In the genomic region with DNA sequence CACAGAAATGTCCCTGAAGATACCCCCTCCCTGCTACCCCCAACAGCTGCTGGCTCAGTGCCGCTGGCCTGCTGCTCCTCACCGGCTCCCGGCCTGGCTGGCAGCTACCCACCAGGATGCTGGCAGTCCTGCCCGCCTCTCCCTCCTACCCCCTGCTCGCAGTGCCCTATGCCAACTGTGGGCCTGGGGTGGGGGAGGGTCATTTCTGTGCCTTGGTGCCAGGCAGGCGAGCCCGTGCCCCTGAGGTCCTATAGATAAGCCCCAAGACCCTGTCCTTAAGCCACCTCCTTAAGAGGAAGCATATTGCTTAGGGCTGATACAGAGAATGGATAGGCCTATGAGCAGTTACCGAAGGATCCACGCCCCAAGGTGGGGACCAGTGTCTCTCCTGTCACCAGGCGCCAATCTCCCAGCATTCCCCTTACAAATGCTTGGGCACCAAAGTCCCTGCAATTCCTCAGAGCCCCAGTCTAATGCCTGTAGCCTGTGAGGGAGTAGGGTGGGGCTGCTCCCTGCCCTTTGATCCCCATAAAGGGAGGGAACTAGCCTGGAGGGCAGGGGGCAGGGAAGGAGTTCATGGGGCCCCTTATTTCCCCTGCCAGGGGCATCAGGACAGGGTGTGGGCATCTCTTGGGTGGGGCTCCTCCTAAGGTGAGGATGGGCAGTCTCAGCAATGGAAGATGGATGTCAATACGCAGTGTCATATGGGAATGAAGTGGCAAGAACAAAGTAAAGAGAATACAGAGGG, we compare ENCODE assay signal across 9 mouse cellular contexts. TPM values are rescaled to one million over a fixed set of nuclear protein-coding genes. Genes with fewer than 3 reads are reported as not detected.
DNase-seq lines count a peak whose midpoint lies in the region; ATAC-seq lines count a peak whose summit lies in the region.
"Had no signal": no experiment of that assay in that cellular context is flagged by ENCODE, and none has a peak within 500 bp of the region (broad histone marks: within the 10 kb centered on the region; RNA-seq: fewer than 3 reads in every experiment).

No protein-coding gene starts in this region.

- H3K4me2 ChIP-seq in forebrain, embryonic 14.5 days (ENCODE audit: low read length), result no peak overlapping the region
- peak overlapping the region; percentile 62 for H3K4me2 ChIP-seq in intestine, embryonic 15.5 days (replicated peaks)
- H3K4me2 ChIP-seq: midbrain, embryonic 12.5 days had no signal

- H3K27me3 ChIP-seq in forebrain, embryonic 14.5 days (replicated peaks; ENCODE audit: control insufficient read depth, insufficient read depth, low read length), result peaks cover 8% of the 10 kb centered on the region; the same call in 1 of the 2 replicates
- peaks cover 58% of the 10 kb centered on the region for H3K27me3 ChIP-seq in forebrain, embryonic 10.5 days (ENCODE audit: poor library complexity, severe bottlenecking)
- peaks cover 73% of the 10 kb centered on the region for H3K27me3 ChIP-seq in embryonic facial prominence, embryonic 10.5 days (replicated peaks; ENCODE audit: low read depth, poor library complexity, severe bottlenecking)
- no peaks in the 10 kb centered on the region for H3K27me3 ChIP-seq in intestine, embryonic 15.5 days (replicated peaks)

- DNase-seq in forebrain, embryonic 14.5 days (ENCODE audit: low spot score), result peak; percentile 30
- DNase-seq in forebrain, embryonic 10.5 days (ENCODE audit: extremely low spot score, low spot score), result no peak
- peak; percentile 77 to 82 for DNase-seq in right cerebral cortex, postnatal 10 days (ENCODE audit: low spot score in 2 of 2)
- no peak for DNase-seq in right cerebral cortex, postnatal 36 days (ENCODE audit: low spot score in 2 of 2)
- no peak for DNase-seq in embryonic facial prominence, embryonic 10.5 days (ENCODE audit: low spot score)
- DNase-seq in thymus, postnatal 36 days, result no peak

- H3K4me3 ChIP-seq in forebrain, embryonic 14.5 days (ENCODE audit: low read depth, low read length), result no peak overlapping the region
- H3K4me3 ChIP-seq in forebrain, embryonic 10.5 days, result no peak overlapping the region; the same call in 1 of the 2 replicates
- peak overlapping the region; percentile 21; the same call in 1 of the 2 replicates for H3K4me3 ChIP-seq in embryonic facial prominence, embryonic 10.5 days
- peak overlapping the region; percentile 19 for H3K4me3 ChIP-seq in intestine, embryonic 15.5 days (replicated peaks)
- H3K4me3 ChIP-seq: midbrain, embryonic 12.5 days had no signal

- H3K4me1 ChIP-seq in forebrain, embryonic 14.5 days (ENCODE audit: control insufficient read depth, insufficient read depth, low read length), result peaks cover 26% of the 10 kb centered on the region
- H3K4me1 ChIP-seq in forebrain, embryonic 10.5 days, result peaks cover 87% of the 10 kb centered on the region
- peaks cover 86% of the 10 kb centered on the region for H3K4me1 ChIP-seq in embryonic facial prominence, embryonic 10.5 days
- H3K4me1 ChIP-seq in intestine, embryonic 15.5 days (replicated peaks), result peaks cover 78% of the 10 kb centered on the region

- peak; percentile 22; the same call in 1 of the 2 replicates for ATAC-seq in forebrain, embryonic 14.5 days
- peak; percentile 80 for ATAC-seq in intestine, embryonic 15.5 days
- peak; percentile 64 for ATAC-seq in megakaryocyte-erythroid progenitor cell, adult 5-6 weeks (replicated peaks; ENCODE audit: low FRiP score, low TSS enrichment, poor library complexity, severe bottlenecking)

- 61% methylated on average over 11 of the region's 11 CpGs for WGBS in forebrain, embryonic 14.5 days
- 80% methylated on average over 11 of the region's 11 CpGs for WGBS in forebrain, embryonic 10.5 days
- WGBS in embryonic facial prominence, embryonic 10.5 days, result 74% methylated on average over 11 of the region's 11 CpGs
- 65% methylated on average over 11 of the region's 11 CpGs for WGBS in intestine, embryonic 15.5 days

- H3K9ac ChIP-seq in forebrain, embryonic 14.5 days (ENCODE audit: low read length), result no peak overlapping the region
- no peak overlapping the region for H3K9ac ChIP-seq in intestine, embryonic 15.5 days
- H3K9ac ChIP-seq: midbrain, embryonic 12.5 days had no signal

- H3K27ac ChIP-seq in forebrain, embryonic 14.5 days (ENCODE audit: low read depth, low read length), result no peak overlapping the region
- H3K27ac ChIP-seq in forebrain, embryonic 10.5 days, result no peak overlapping the region
- no peak overlapping the region for H3K27ac ChIP-seq in embryonic facial prominence, embryonic 10.5 days (replicated peaks)
- peak overlapping the region; percentile 92 for H3K27ac ChIP-seq in intestine, embryonic 15.5 days
- H3K27ac ChIP-seq: midbrain, embryonic 12.5 days had no signal

- H3K9me3 ChIP-seq in forebrain, embryonic 14.5 days (replicated peaks; ENCODE audit: control insufficient read depth, low read length), result no peaks in the 10 kb centered on the region
- no peaks in the 10 kb centered on the region for H3K9me3 ChIP-seq in forebrain, embryonic 10.5 days
- H3K9me3 ChIP-seq in embryonic facial prominence, embryonic 10.5 days, result no peaks in the 10 kb centered on the region
- no peaks in the 10 kb centered on the region for H3K9me3 ChIP-seq in intestine, embryonic 15.5 days
- H3K9me3 ChIP-seq: midbrain, embryonic 12.5 days had no signal

- no peaks in the 10 kb centered on the region for H3K36me3 ChIP-seq in forebrain, embryonic 14.5 days (ENCODE audit: control insufficient read depth, insufficient read depth, low read length)
- no peaks in the 10 kb centered on the region for H3K36me3 ChIP-seq in forebrain, embryonic 10.5 days (replicated peaks)
- no peaks in the 10 kb centered on the region for H3K36me3 ChIP-seq in embryonic facial prominence, embryonic 10.5 days (replicated peaks)
- no peaks in the 10 kb centered on the region; the same call in 1 of the 2 replicates for H3K36me3 ChIP-seq in intestine, embryonic 15.5 days
- H3K36me3 ChIP-seq: midbrain, embryonic 12.5 days had no signal

RNA-seq across cellular contexts. Expression of gene Zbtb7b, which starts 6.3 kb away (rescaled TPM):
- 0.28 and 0.41 TPM in 2 replicates for polyA plus RNA-seq in forebrain, embryonic 14.5 days (2014; fragmentation: Nextera tagmentation; extraction: Ambion mirVana)
- 0.65 and 0.69 TPM in 2 replicates for polyA plus RNA-seq in forebrain, embryonic 10.5 days (2016; fragmentation: Nextera tagmentation; extraction: Ambion mirVana)
- polyA plus RNA-seq in embryonic facial prominence, embryonic 10.5 days (2016; fragmentation: Nextera tagmentation; extraction: Ambion mirVana), result 0.98 and 1.2 TPM in 2 replicates
- 8.9 and 10.4 TPM in 2 replicates for polyA plus RNA-seq in intestine, embryonic 15.5 days (2015; fragmentation: Nextera tagmentation; extraction: Ambion mirVana)
- total RNA-seq in megakaryocyte-erythroid progenitor cell, adult 5-6 weeks (2014; fragmentation: Nextera tagmentation), result 5.0 and 6.6 TPM in 2 replicates
- total RNA-seq in megakaryocyte-erythroid progenitor cell, adult 5-6 weeks (2017), result 7.3 and 11.5 TPM in 2 replicates

RNA-seq across cellular contexts. Expression of gene Lenep, which starts 14.3 kb away (rescaled TPM):
- not detected in 2 replicates for polyA plus RNA-seq in forebrain, embryonic 14.5 days (2014; fragmentation: Nextera tagmentation; extraction: Ambion mirVana)
- 0.15 and 0.23 TPM in 2 replicates for polyA plus RNA-seq in forebrain, embryonic 10.5 days (2016; fragmentation: Nextera tagmentation; extraction: Ambion mirVana)
- polyA plus RNA-seq in embryonic facial prominence, embryonic 10.5 days (2016; fragmentation: Nextera tagmentation; extraction: Ambion mirVana), result 0.74 TPM in 1 of 2 replicates, not detected in the other
- polyA plus RNA-seq in intestine, embryonic 15.5 days (2015; fragmentation: Nextera tagmentation; extraction: Ambion mirVana), result not detected in 2 replicates
- 3.5 and 3.6 TPM in 2 replicates for total RNA-seq in megakaryocyte-erythroid progenitor cell, adult 5-6 weeks (2014; fragmentation: Nextera tagmentation)
- total RNA-seq in megakaryocyte-erythroid progenitor cell, adult 5-6 weeks (2017), result not detected in 2 replicates

RNA-seq across cellular contexts. Expression of gene Dcst1, which starts 23.3 kb away (rescaled TPM):
- polyA plus RNA-seq in forebrain, embryonic 14.5 days (2014; fragmentation: Nextera tagmentation; extraction: Ambion mirVana), result 0.78 and 0.83 TPM in 2 replicates
- polyA plus RNA-seq in forebrain, embryonic 10.5 days (2016; fragmentation: Nextera tagmentation; extraction: Ambion mirVana), result 0.23 TPM in 1 of 2 replicates, not detected in the other
- polyA plus RNA-seq in embryonic facial prominence, embryonic 10.5 days (2016; fragmentation: Nextera tagmentation; extraction: Ambion mirVana), result 0.20 and 0.47 TPM in 2 replicates
- 1.6 and 1.9 TPM in 2 replicates for polyA plus RNA-seq in intestine, embryonic 15.5 days (2015; fragmentation: Nextera tagmentation; extraction: Ambion mirVana)
- total RNA-seq in megakaryocyte-erythroid progenitor cell, adult 5-6 weeks (2014; fragmentation: Nextera tagmentation), result not detected in 2 replicates
- not detected in 2 replicates for total RNA-seq in megakaryocyte-erythroid progenitor cell, adult 5-6 weeks (2017)

RNA-seq across cellular contexts. Expression of gene Flad1, which starts 23.4 kb away (rescaled TPM):
- polyA plus RNA-seq in forebrain, embryonic 14.5 days (2014; fragmentation: Nextera tagmentation; extraction: Ambion mirVana), result 34.9 and 41.0 TPM in 2 replicates
- 27.0 and 29.8 TPM in 2 replicates for polyA plus RNA-seq in forebrain, embryonic 10.5 days (2016; fragmentation: Nextera tagmentation; extraction: Ambion mirVana)
- 25.3 and 28.2 TPM in 2 replicates for polyA plus RNA-seq in embryonic facial prominence, embryonic 10.5 days (2016; fragmentation: Nextera tagmentation; extraction: Ambion mirVana)
- polyA plus RNA-seq in intestine, embryonic 15.5 days (2015; fragmentation: Nextera tagmentation; extraction: Ambion mirVana), result 32.9 and 33.3 TPM in 2 replicates
- 24.8 and 27.7 TPM in 2 replicates for total RNA-seq in megakaryocyte-erythroid progenitor cell, adult 5-6 weeks (2014; fragmentation: Nextera tagmentation)
- 10.7 and 12.6 TPM in 2 replicates for total RNA-seq in megakaryocyte-erythroid progenitor cell, adult 5-6 weeks (2017)

RNA-seq across cellular contexts. Expression of gene Dcst2, which starts 26.5 kb away (rescaled TPM):
- 0.08 and 0.15 TPM in 2 replicates for polyA plus RNA-seq in forebrain, embryonic 14.5 days (2014; fragmentation: Nextera tagmentation; extraction: Ambion mirVana)
- polyA plus RNA-seq in forebrain, embryonic 10.5 days (2016; fragmentation: Nextera tagmentation; extraction: Ambion mirVana), result 0.06 and 0.16 TPM in 2 replicates
- polyA plus RNA-seq in embryonic facial prominence, embryonic 10.5 days (2016; fragmentation: Nextera tagmentation; extraction: Ambion mirVana), result 0.09 and 0.15 TPM in 2 replicates
- polyA plus RNA-seq in intestine, embryonic 15.5 days (2015; fragmentation: Nextera tagmentation; extraction: Ambion mirVana), result 1.4 and 1.5 TPM in 2 replicates
- total RNA-seq in megakaryocyte-erythroid progenitor cell, adult 5-6 weeks (2014; fragmentation: Nextera tagmentation), result not detected in 2 replicates
- total RNA-seq in megakaryocyte-erythroid progenitor cell, adult 5-6 weeks (2017), result not detected in 2 replicates

Comparison
In these comparisons a context has a peak if more than half of its experiments do, and no peak if none do; other contexts are left out.
1. DNase-seq: peak in forebrain, embryonic 14.5 days (single experiment) and right cerebral cortex, postnatal 10 days (2 of 2); none in forebrain, embryonic 10.5 days (single experiment), right cerebral cortex, postnatal 36 days (0 of 2), embryonic facial prominence, embryonic 10.5 days (single experiment) and thymus, postnatal 36 days (0 of 2).
2. ATAC-seq: peak in every context shown above with its lines; median percentile 80 in intestine, embryonic 15.5 days; 64 in megakaryocyte-erythroid progenitor cell, adult 5-6 weeks; 22 in forebrain, embryonic 14.5 days.
3. H3K4me3 ChIP-seq: peak in embryonic facial prominence, embryonic 10.5 days (single experiment) and intestine, embryonic 15.5 days (single experiment); none in forebrain, embryonic 14.5 days (single experiment) and forebrain, embryonic 10.5 days (single experiment).